Mouse (Mus musculus): ENCODE results near the gene Ttll11.

Ttll11 gene

GRCm38 (mm10) chr2:35809141-35809540, 170.6 kb downstream of the Ttll11 start:
- no peak for TF ChIP-seq GATA4 (IDR thresholded peaks at IDR 0.05; ENCODE audit: insufficient replicate concordance, low read length)

GRCm38 (mm10) chr2:35805881-35806280, 173.8 kb downstream of the Ttll11 start:
- TF ChIP-seq GATA4 (IDR thresholded peaks at IDR 0.05; ENCODE audit: insufficient replicate concordance, low read length): no peak

GRCm38 (mm10) chr2:35803095-35803494, 176.6 kb downstream of the Ttll11 start:
- TF ChIP-seq GATA4 (IDR thresholded peaks at IDR 0.05; ENCODE audit: insufficient replicate concordance, low read length): no peak

- TF ChIP-seq GATA4 (IDR thresholded peaks at IDR 0.05; ENCODE audit: insufficient replicate concordance, low read length): no peak
These were observed 178.0 kb downstream of the Ttll11 start for GRCm38 (mm10) chr2:35801759-35802158.

- TF ChIP-seq GATA4 (IDR thresholded peaks at IDR 0.05; ENCODE audit: insufficient replicate concordance, low read length): no peak
These were observed 180.6 kb downstream of the Ttll11 start for GRCm38 (mm10) chr2:35799073-35799472.

GRCm38 (mm10) chr2:35797998-35798397, 181.7 kb downstream of the Ttll11 start:
- no peak for TF ChIP-seq GATA4 (IDR thresholded peaks at IDR 0.05; ENCODE audit: insufficient replicate concordance, low read length)

GRCm38 (mm10) chr2:35789362-35790326, 190.1 kb downstream of the Ttll11 start:
- no peak for TF ChIP-seq GATA4 (IDR thresholded peaks at IDR 0.05; ENCODE audit: insufficient replicate concordance, low read length)

DNA sequence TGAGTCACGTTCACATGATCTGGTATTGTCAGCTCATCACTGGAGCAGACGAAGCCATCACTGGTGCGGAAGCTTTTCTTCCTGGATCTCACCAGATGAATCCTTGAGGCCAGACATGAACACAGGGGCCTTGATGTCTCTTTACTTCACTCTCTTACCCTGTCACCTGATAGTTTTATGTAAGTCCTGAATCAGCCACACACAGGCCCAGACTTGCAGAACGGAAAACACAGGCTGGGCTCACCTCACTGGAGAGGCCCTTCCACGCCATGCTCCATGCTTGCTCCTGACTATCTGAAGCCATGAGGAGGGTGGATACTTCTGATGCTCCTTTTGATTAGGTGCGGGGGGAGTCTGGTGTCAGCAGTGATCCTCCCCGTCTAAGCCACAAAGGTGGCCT, 193.8 kb downstream of the Ttll11 start:
- no peak for TF ChIP-seq GATA4 (IDR thresholded peaks at IDR 0.05; ENCODE audit: insufficient replicate concordance, low read length)

DNA sequence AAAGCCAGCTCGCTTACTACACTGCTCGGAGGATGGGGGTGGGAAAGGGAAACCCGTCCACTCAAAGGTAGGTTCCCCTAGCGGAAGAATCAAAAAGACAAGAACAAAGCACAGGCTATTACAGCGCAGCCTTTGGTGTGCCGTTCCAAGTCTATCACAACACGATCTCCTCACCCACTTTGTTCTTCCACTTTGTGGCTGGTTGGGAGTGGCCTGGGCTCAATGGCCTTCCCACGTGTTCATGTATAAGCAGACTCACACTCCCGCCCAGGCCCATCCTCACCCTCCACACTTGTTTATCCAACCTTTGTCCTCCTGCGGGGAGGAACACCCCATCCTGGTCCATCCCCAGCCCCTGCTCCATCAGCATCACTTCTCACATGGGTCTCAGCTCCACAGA, 196.3 kb downstream of the Ttll11 start:
- TF ChIP-seq GATA4 (IDR thresholded peaks at IDR 0.05; ENCODE audit: insufficient replicate concordance, low read length): no peak

DNA sequence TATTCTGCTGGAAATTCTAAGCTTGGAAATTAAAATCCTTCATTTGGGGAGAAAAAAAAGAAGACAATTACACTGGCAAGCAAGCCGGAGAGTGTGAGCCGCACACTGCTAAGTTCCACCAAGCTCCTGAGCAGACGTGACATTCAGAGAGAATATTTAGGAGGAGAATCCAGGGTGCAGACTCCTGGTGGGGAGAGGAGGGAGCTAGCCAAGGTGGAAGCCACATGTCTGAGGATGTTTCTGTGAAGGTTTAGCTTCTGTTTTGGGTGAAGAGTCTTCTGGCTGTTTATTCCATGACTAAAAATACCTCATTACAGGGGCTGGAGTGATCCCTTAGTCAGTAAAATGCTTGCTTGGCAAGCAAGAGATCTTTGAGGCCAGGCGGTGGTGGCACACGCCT, 200.4 kb downstream of the Ttll11 start:
- no peak for TF ChIP-seq GATA4 (IDR thresholded peaks at IDR 0.05; ENCODE audit: insufficient replicate concordance, low read length)

DNA sequence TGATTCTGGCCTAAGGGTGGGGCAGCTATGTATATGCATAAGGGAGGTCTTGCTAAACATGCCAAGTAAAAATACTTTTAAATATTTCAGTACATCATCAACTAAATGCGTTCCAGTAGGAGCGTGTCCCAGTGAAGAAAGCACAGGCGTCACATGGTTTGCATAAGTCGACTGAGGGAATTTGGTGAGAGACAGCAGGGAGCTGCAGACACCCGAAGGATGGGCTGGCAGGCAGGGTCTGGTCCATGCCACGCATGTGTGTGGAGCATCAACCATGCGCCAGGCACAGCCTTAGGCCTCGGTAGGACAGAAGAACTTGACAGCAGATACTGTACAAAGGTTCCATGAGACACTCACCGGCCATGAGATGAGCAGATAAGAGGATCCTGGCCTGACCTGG, 202.8 kb downstream of the Ttll11 start:
- no peak for TF ChIP-seq GATA4 (IDR thresholded peaks at IDR 0.05; ENCODE audit: insufficient replicate concordance, low read length)

- TF ChIP-seq GATA4 (IDR thresholded peaks at IDR 0.05; ENCODE audit: insufficient replicate concordance, low read length): no peak
These were observed 204.1 kb downstream of the Ttll11 start for GRCm38 (mm10) chr2:35775651-35776055.

- no peak for TF ChIP-seq GATA4 (IDR thresholded peaks at IDR 0.05; ENCODE audit: insufficient replicate concordance, low read length)
These were observed 209.2 kb downstream of the Ttll11 start for GRCm38 (mm10) chr2:35770541-35770940.

GRCm38 (mm10) chr2:35769398-35769797, 210.3 kb downstream of the Ttll11 start:
- TF ChIP-seq GATA4 (IDR thresholded peaks at IDR 0.05; ENCODE audit: insufficient replicate concordance, low read length): no peak

- no peak for TF ChIP-seq GATA4 (IDR thresholded peaks at IDR 0.05; ENCODE audit: insufficient replicate concordance, low read length)
These were observed 211.0 kb downstream of the Ttll11 start for GRCm38 (mm10) chr2:35768538-35769238.

Data from liver, adult (tissue).